Mouse (Mus musculus) erythroblast, embryonic 14.5 days (primary cell): Measurements from ENCODE around the gene H2-Q2.

ENCODE experiments used
- GATA1 ChIP-seq: IDR thresholded peaks from 2 replicates; pipeline ENCODE4 v1.6.1; 2012; ENCODE audit warnings: low read length, inconsistent platforms, mixed read lengths
- TAL1 ChIP-seq: IDR thresholded peaks from 3 replicates; pipeline ENCODE4 v1.6.1; 2012; ENCODE audit warnings: low read length, inconsistent platforms, mixed read lengths

DNA sequence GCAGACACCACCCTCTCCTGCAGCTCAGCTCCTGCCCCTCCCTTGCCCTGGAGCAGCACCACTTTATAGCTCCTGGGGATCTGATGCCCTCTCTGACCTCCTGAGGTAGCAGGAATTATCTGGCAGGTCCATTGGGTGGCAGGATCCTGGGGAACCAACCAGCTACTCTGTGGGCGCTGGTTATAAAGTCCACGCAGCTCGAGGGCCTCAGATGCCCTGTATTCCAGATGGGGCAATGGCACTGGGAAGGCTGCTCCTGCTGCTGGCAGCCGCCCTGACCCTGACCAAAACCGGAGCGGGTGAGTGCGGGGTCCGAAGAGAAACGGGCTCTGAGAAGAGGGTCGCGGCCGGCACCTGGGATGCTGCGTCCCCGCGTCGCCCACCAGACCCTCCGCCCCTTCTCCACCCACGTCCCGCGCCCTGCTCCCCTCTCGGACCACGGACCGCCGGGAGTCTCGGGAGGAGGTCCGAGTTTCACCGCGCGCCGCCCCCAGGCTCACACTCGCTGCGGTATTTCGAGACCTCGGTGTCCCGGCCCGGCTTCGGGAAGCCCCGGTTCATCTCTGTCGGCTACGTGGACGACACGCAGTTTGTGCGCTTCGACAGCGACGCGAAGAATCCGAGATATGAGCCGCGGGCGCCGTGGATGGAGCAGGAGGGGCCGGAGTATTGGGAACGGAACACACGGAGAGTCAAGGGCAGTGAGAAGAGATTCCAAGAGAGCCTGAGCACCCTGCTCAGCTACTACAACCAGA lies 21.5 kb upstream of the H2-Q2 start, which contains the start of gene H2-Q1:
- TF ChIP-seq TAL1 (no peak), GATA1 (no peak)
